Mouse (Mus musculus): ENCODE results near the gene Khdc1a. TPM values are rescaled to one million over a fixed set of nuclear protein-coding genes. Genes with fewer than 3 reads are reported as not detected.
"Not testable (repeated sequence)": the region's sequence is repeated elsewhere in the genome, so short reads cannot be mapped to it uniquely, and the experiment has no call there.

Gene Khdc1a
- total RNA-seq, 1 experiment: not detected

- in situ Hi-C loops (cut with MboI; ENCODE audit: low sequenced_read_pairs in 2 of 2, unreplicated experiment in 2 of 2): no loop called here
- no peaks in the 10 kb centered on the region for H3K4me1 ChIP-seq (ENCODE audit: control insufficient read depth in 2 of 2, insufficient read depth in 2 of 2, low read length in 2 of 2, poor library complexity in 1 of 2)
- no peak for DNase-seq (ENCODE audit: low read depth, low spot score)
- no peak for TF ChIP-seq ZC3H11A (IDR thresholded peaks at IDR 0.05; ENCODE audit: borderline replicate concordance, low read depth, low read length)
- no peak overlapping the region for H3K27ac ChIP-seq (ENCODE audit: insufficient read depth, low read depth, low read length, poor library complexity, severe bottlenecking)
- no peak overlapping the region for H3K4me3 ChIP-seq (ENCODE audit: insufficient read depth in 1 of 2, low read depth in 1 of 2, low read length in 2 of 2, poor library complexity in 1 of 2, severe bottlenecking in 1 of 2)
- H3K9me3 ChIP-seq (ENCODE audit: control insufficient read depth, insufficient read depth, low read depth, low read length): no peaks in the 10 kb centered on the region
- no peaks in the 10 kb centered on the region for H3K36me3 ChIP-seq (ENCODE audit: control insufficient read depth, insufficient read depth, low read length, poor library complexity, severe bottlenecking)
- H3K9ac ChIP-seq (ENCODE audit: insufficient read depth, low read depth, low read length, poor library complexity, severe bottlenecking): no peak overlapping the region
Measured at GRCm38 (mm10) chr1:21333222-21333973, 16.0 kb upstream of the Khdc1a start.

- Histone ChIP-seq H3K4me1 (ENCODE audit: control insufficient read depth in 2 of 2, insufficient read depth in 2 of 2, low read length in 2 of 2, poor library complexity in 1 of 2) (no peaks in the 10 kb centered on the region), H3K9ac (ENCODE audit: insufficient read depth, low read depth, low read length, poor library complexity, severe bottlenecking) (no peak overlapping the region), H3K27ac (ENCODE audit: insufficient read depth, low read depth, low read length, poor library complexity, severe bottlenecking) (no peak overlapping the region), H3K36me3 (ENCODE audit: control insufficient read depth, insufficient read depth, low read length, poor library complexity, severe bottlenecking) (no peaks in the 10 kb centered on the region), H3K4me3 (ENCODE audit: insufficient read depth in 1 of 2, low read depth in 1 of 2, low read length in 2 of 2, poor library complexity in 1 of 2, severe bottlenecking in 1 of 2) (no peak overlapping the region), H3K9me3 (ENCODE audit: control insufficient read depth, insufficient read depth, low read depth, low read length) (no peaks in the 10 kb centered on the region)
- no peak for DNase-seq (ENCODE audit: low read depth, low spot score)
- TF ChIP-seq CHD2 (IDR thresholded peaks at IDR 0.05; ENCODE audit: low read depth, low read length) (no peak), ZNF384 (IDR thresholded peaks at IDR 0.05; ENCODE audit: low read depth, low read length) (no peak), ZC3H11A (IDR thresholded peaks at IDR 0.05; ENCODE audit: borderline replicate concordance, low read depth, low read length) (no peak), HCFC1 (IDR thresholded peaks at IDR 0.05; ENCODE audit: borderline replicate concordance, insufficient read depth, low read length) (no peak), MAFK (IDR thresholded peaks at IDR 0.05; ENCODE audit: insufficient read depth, low read depth, low read length) (no peak)
- in situ Hi-C loops (cut with MboI; ENCODE audit: low sequenced_read_pairs in 2 of 2, unreplicated experiment in 2 of 2): no loop called here
Measured at GRCm38 (mm10) chr1:21335836-21336235, 13.6 kb upstream of the Khdc1a start.

GRCm38 (mm10) chr1:21340745-21341144 lies 8.7 kb upstream of the Khdc1a start:
- H3K9me3 ChIP-seq (ENCODE audit: control insufficient read depth, insufficient read depth, low read depth, low read length): no peaks in the 10 kb centered on the region
- no peaks in the 10 kb centered on the region for H3K36me3 ChIP-seq (ENCODE audit: control insufficient read depth, insufficient read depth, low read length, poor library complexity, severe bottlenecking)
- H3K4me1 ChIP-seq (ENCODE audit: control insufficient read depth in 2 of 2, insufficient read depth in 2 of 2, low read length in 2 of 2, poor library complexity in 1 of 2): no peaks in the 10 kb centered on the region
- H3K4me3 ChIP-seq (ENCODE audit: insufficient read depth in 1 of 2, low read depth in 1 of 2, low read length in 2 of 2, poor library complexity in 1 of 2, severe bottlenecking in 1 of 2): no peak overlapping the region
- DNase-seq (ENCODE audit: low read depth, low spot score): no peak
- TF ChIP-seq CHD2 (IDR thresholded peaks at IDR 0.05; ENCODE audit: low read depth, low read length) (no peak), MAFK (IDR thresholded peaks at IDR 0.05; ENCODE audit: insufficient read depth, low read depth, low read length) (no peak), HCFC1 (IDR thresholded peaks at IDR 0.05; ENCODE audit: borderline replicate concordance, insufficient read depth, low read length) (no peak), ZNF384 (IDR thresholded peaks at IDR 0.05; ENCODE audit: low read depth, low read length) (no peak), ZC3H11A (IDR thresholded peaks at IDR 0.05; ENCODE audit: borderline replicate concordance, low read depth, low read length) (no peak)
- H3K27ac ChIP-seq (ENCODE audit: insufficient read depth, low read depth, low read length, poor library complexity, severe bottlenecking): no peak overlapping the region
- H3K9ac ChIP-seq (ENCODE audit: insufficient read depth, low read depth, low read length, poor library complexity, severe bottlenecking): no peak overlapping the region
- in situ Hi-C loops (cut with MboI; ENCODE audit: low sequenced_read_pairs in 2 of 2, unreplicated experiment in 2 of 2): no loop called here

- in situ Hi-C loops (cut with MboI; ENCODE audit: low sequenced_read_pairs in 2 of 2, unreplicated experiment in 2 of 2): no loop called here
- no peak for TF ChIP-seq CHD2 (IDR thresholded peaks at IDR 0.05; ENCODE audit: low read depth, low read length)
- 0 out of 2 replicates have a peak, but pooled peaks have one; percentile 21 for TF ChIP-seq ZC3H11A (IDR thresholded peaks at IDR 0.05; ENCODE audit: borderline replicate concordance, low read depth, low read length)
- Histone ChIP-seq H3K36me3 (ENCODE audit: control insufficient read depth, insufficient read depth, low read length, poor library complexity, severe bottlenecking) (no peaks in the 10 kb centered on the region), H3K4me3 (ENCODE audit: insufficient read depth in 1 of 2, low read depth in 1 of 2, low read length in 2 of 2, poor library complexity in 1 of 2, severe bottlenecking in 1 of 2) (no peak overlapping the region), H3K9me3 (ENCODE audit: control insufficient read depth, insufficient read depth, low read depth, low read length) (no peaks in the 10 kb centered on the region), H3K9ac (ENCODE audit: insufficient read depth, low read depth, low read length, poor library complexity, severe bottlenecking) (no peak overlapping the region), H3K27ac (ENCODE audit: insufficient read depth, low read depth, low read length, poor library complexity, severe bottlenecking) (no peak overlapping the region), H3K4me1 (ENCODE audit: control insufficient read depth in 2 of 2, insufficient read depth in 2 of 2, low read length in 2 of 2, poor library complexity in 1 of 2) (no peaks in the 10 kb centered on the region)
- DNase-seq (ENCODE audit: low read depth, low spot score): peak; percentile 43
Measured at GRCm38 (mm10) chr1:21344253-21344652, 5.2 kb upstream of the Khdc1a start.

GRCm38 (mm10) chr1:21344752-21345151 lies 4.7 kb upstream of the Khdc1a start:
- H3K4me3 ChIP-seq (ENCODE audit: insufficient read depth in 1 of 2, low read depth in 1 of 2, low read length in 2 of 2, poor library complexity in 1 of 2, severe bottlenecking in 1 of 2); H3K36me3 ChIP-seq (ENCODE audit: control insufficient read depth, insufficient read depth, low read length, poor library complexity, severe bottlenecking); H3K9ac ChIP-seq (ENCODE audit: insufficient read depth, low read depth, low read length, poor library complexity, severe bottlenecking); in situ Hi-C loops (cut with MboI; ENCODE audit: low sequenced_read_pairs in 2 of 2, unreplicated experiment in 2 of 2); DNase-seq (ENCODE audit: low read depth, low spot score); H3K9me3 ChIP-seq (ENCODE audit: control insufficient read depth, insufficient read depth, low read depth, low read length); H3K27ac ChIP-seq (ENCODE audit: insufficient read depth, low read depth, low read length, poor library complexity, severe bottlenecking); H3K4me1 ChIP-seq (ENCODE audit: control insufficient read depth in 2 of 2, insufficient read depth in 2 of 2, low read length in 2 of 2, poor library complexity in 1 of 2): not testable (repeated sequence)

GRCm38 (mm10) chr1:21368031-21368430 lies 18.6 kb downstream of the Khdc1a start, which contains the start of gene Khdc1c:
Khdc1c (plus strand) TSS chr1:21368331.
- H3K9ac ChIP-seq (ENCODE audit: insufficient read depth, low read depth, low read length, poor library complexity, severe bottlenecking); H3K36me3 ChIP-seq (ENCODE audit: control insufficient read depth, insufficient read depth, low read length, poor library complexity, severe bottlenecking); in situ Hi-C loops (cut with MboI; ENCODE audit: low sequenced_read_pairs in 2 of 2, unreplicated experiment in 2 of 2); H3K27ac ChIP-seq (ENCODE audit: insufficient read depth, low read depth, low read length, poor library complexity, severe bottlenecking); H3K9me3 ChIP-seq (ENCODE audit: control insufficient read depth, insufficient read depth, low read depth, low read length); H3K4me1 ChIP-seq (ENCODE audit: control insufficient read depth in 2 of 2, insufficient read depth in 2 of 2, low read length in 2 of 2, poor library complexity in 1 of 2); DNase-seq (ENCODE audit: low read depth, low spot score); H3K4me3 ChIP-seq (ENCODE audit: insufficient read depth in 1 of 2, low read depth in 1 of 2, low read length in 2 of 2, poor library complexity in 1 of 2, severe bottlenecking in 1 of 2): not testable (repeated sequence)

Measured in ES-E14 (cell line).